Mouse (Mus musculus) monocyte, adult 5-6 weeks (primary cell): ENCODE data around the gene Olfr495. TPM values are rescaled to one million over a fixed set of nuclear protein-coding genes. Genes with fewer than 3 reads are reported as not detected.

ENCODE experiments used
- ATAC-seq: fragments of 153-309, 156-312 bp; replicated peaks from 2 replicates; pipeline ENCODE4 v1.8.0; 2017; ENCODE audit warnings: mild to moderate bottlenecking; ENCODE audit not compliant: low TSS enrichment, insufficient number of reproducible peaks, severe bottlenecking, poor library complexity, low FRiP score
- total RNA-seq: library from RNA; stranded (forward); fragments of 200-1000, 200-491, 200-594 nt; gene quantifications from 3 replicates; pipeline ENCODE4 v1.2.3, GENCODE M21; 2017

Gene Olfr495
- not detected in 3 replicates for total RNA-seq

DNA sequence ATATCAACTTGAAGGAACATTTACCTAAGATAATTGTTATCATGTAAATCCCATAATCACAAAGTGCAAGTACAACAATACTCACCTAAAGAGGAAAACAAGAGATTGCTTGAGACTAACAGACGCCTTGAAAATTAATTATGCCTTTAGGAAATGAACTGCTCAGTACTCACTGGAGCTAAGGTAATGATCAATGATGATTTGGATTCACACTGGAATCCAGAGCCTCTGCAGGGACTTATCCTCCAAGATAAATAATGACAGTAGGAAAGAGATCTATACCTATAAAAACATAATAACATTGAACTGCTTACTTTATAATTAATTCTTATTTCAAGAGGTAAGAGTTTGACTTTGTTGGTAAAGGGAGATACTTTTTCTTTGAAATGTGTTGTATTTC, at the start of gene Olfr495:
Olfr495 (plus strand) TSS at position 301 of the 400 bp plus-strand sequence.
- ATAC-seq = no peak

GRCm38 (mm10) chr7:108346879-108347278, 46.1 kb upstream of the Olfr495 start, which contains the start of gene Olfr493:
TSS of gene Olfr493 (minus strand) at chr7:108346979.
- no peak for ATAC-seq

- ATAC-seq = no peak
These were observed 27.9 kb upstream of the Olfr495 start, which contains the start of gene Olfr494 for GRCm38 (mm10) chr7:108365035-108365434. TSS of gene Olfr494 (plus strand) at chr7:108365335.

- ATAC-seq = no peak
These were observed 27.2 kb downstream of the Olfr495 start, which contains the start of gene Olfr497 for GRCm38 (mm10) chr7:108420121-108420520. TSS of gene Olfr497 (plus strand) at chr7:108420421.

Other genes with a start within 250 kb of the Olfr495 start
- not detected in 3 replicates for gene Olfr485, start 233.3 kb upstream of the Olfr495 start, total RNA-seq
- gene Olfr486, start 220.4 kb upstream of the Olfr495 start, total RNA-seq = not detected in 3 replicates
- gene Olfr487, start 178.5 kb upstream of the Olfr495 start, total RNA-seq = not detected in 3 replicates
- not detected in 3 replicates for gene Olfr488, start 134.8 kb upstream of the Olfr495 start, total RNA-seq
- not detected in 3 replicates for gene Olfr490, start 104.2 kb upstream of the Olfr495 start, total RNA-seq
- gene Olfr491, start 79.7 kb upstream of the Olfr495 start, total RNA-seq = not detected in 3 replicates
- not detected in 3 replicates for gene Olfr492, start 69.5 kb upstream of the Olfr495 start, total RNA-seq
- not detected in 3 replicates for gene Olfr493, start 46.2 kb upstream of the Olfr495 start, total RNA-seq
- gene Olfr494, start 27.8 kb upstream of the Olfr495 start, total RNA-seq = not detected in 3 replicates
- gene Olfr497, start 27.3 kb downstream of the Olfr495 start, total RNA-seq = not detected in 3 replicates
- gene Olfr498, start 72.2 kb downstream of the Olfr495 start, total RNA-seq = not detected in 3 replicates
- gene Olfr502, start 131.9 kb downstream of the Olfr495 start, total RNA-seq = not detected in 3 replicates
- not detected in 3 replicates for gene Olfr503, start 151.4 kb downstream of the Olfr495 start, total RNA-seq
- gene Olfr504, start 172.6 kb downstream of the Olfr495 start, total RNA-seq = not detected in 3 replicates
- not detected in 3 replicates for gene Olfr506, start 217.6 kb downstream of the Olfr495 start, total RNA-seq
- not detected in 3 replicates for gene Olfr507, start 228.6 kb downstream of the Olfr495 start, total RNA-seq
- gene Olfr508, start 236.8 kb downstream of the Olfr495 start, total RNA-seq = not detected in 3 replicates